Comparison of ENCODE assay signal across 20 mouse cellular contexts in the genomic region with DNA sequence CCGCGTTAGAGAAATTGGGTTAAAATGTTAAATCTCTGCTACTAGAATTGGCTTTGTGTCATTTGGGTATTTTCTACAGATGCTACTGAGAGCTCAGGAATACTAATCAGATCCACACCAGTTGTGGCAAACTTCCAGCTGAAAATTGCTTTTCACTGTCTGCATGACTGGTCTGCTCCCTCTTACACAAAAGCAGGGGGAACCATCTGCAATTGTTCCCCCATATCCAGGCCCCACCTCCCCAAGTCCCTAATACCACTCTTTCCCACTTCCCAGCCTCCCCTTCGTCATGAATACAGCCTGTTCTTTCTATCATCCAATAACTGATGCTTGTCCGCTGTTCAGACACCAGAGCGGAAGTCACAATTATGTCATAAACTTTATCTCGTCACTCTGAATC. TPM values are rescaled to one million over a fixed set of nuclear protein-coding genes. Genes with fewer than 3 reads are reported as not detected.
A peak's percentile ranks its signal among the peaks of the same experiment; 100 is the strongest.
DNase-seq lines count a peak whose midpoint lies in the region; ATAC-seq lines count a peak whose summit lies in the region.
"Had no signal": no experiment of that assay in that cellular context is flagged by ENCODE, and none has a peak within 500 bp of the region (broad histone marks: within the 10 kb centered on the region; RNA-seq: fewer than 3 reads in every experiment).

No protein-coding gene starts in this region.

- no peaks in the 10 kb centered on the region for H3K27me3 ChIP-seq in heart, embryonic 15.5 days
- no peaks in the 10 kb centered on the region for H3K27me3 ChIP-seq in neural tube, embryonic 13.5 days
- no peaks in the 10 kb centered on the region for H3K27me3 ChIP-seq in hindbrain, embryonic 14.5 days (ENCODE audit: control insufficient read depth, insufficient read depth, low read length)
- H3K27me3 ChIP-seq: intestine, embryonic 15.5 days; megakaryocyte, embryonic 14.5 days; Patski; stomach, embryonic 15.5 days had no signal

- H3K36me3 ChIP-seq in heart, embryonic 15.5 days = no peaks in the 10 kb centered on the region
- H3K36me3 ChIP-seq in neural tube, embryonic 13.5 days = no peaks in the 10 kb centered on the region
- H3K36me3 ChIP-seq in hindbrain, embryonic 14.5 days (replicated peaks; ENCODE audit: control insufficient read depth, insufficient read depth) = no peaks in the 10 kb centered on the region
- H3K36me3 ChIP-seq: intestine, embryonic 15.5 days; stomach, embryonic 15.5 days had no signal

- ATAC-seq in heart, embryonic 15.5 days (replicated peaks; ENCODE audit: insufficient number of reproducible peaks, insufficient read depth, low FRiP score, low read depth) = no peak
- ATAC-seq in neural tube, embryonic 13.5 days (ENCODE audit: low read depth) = no peak
- ATAC-seq in hindbrain, embryonic 14.5 days (ENCODE audit: low FRiP score) = peak; percentile 31; the same call in 1 of the 2 replicates
- ATAC-seq: intestine, embryonic 15.5 days; liver, postnatal 0 days; Patski had no signal

- H3K4me3 ChIP-seq in heart, embryonic 15.5 days = no peak overlapping the region
- no peak overlapping the region for H3K4me3 ChIP-seq in neural tube, embryonic 13.5 days
- no peak overlapping the region for H3K4me3 ChIP-seq in hindbrain, embryonic 14.5 days (replicated peaks; ENCODE audit: low read length)
- H3K4me3 ChIP-seq: intestine, embryonic 15.5 days; megakaryocyte, embryonic 14.5 days; stomach, embryonic 15.5 days had no signal

- intact Hi-C loops in heart, postnatal 14 days (cut with DNase I) = no loop called here

- no peak for DNase-seq in heart, postnatal 14 days
- DNase-seq in neural tube, embryonic 10.5 days (ENCODE audit: extremely low spot score, low spot score) = no peak
- DNase-seq in hindbrain, embryonic 14.5 days (ENCODE audit: low spot score) = peak; percentile 55
- no peak for DNase-seq in thymus, postnatal 10 days (ENCODE audit: low spot score in 2 of 2)
- no peak for DNase-seq in gastrocnemius, adult 18-20 months (ENCODE audit: low spot score)
- no peak for DNase-seq in urinary bladder, adult 18-20 months (ENCODE audit: low spot score in 2 of 2)
- DNase-seq: adrenal gland, postnatal 10 days; cerebellum, adult 11 months; liver, postnatal 0 days; right cerebral cortex, postnatal 4 days; thymus, postnatal 36 days had no signal

- WGBS in heart, embryonic 15.5 days = 71% methylated on average over 6 of the region's 6 CpGs
- 71% methylated on average over 6 of the region's 6 CpGs for WGBS in neural tube, embryonic 13.5 days
- WGBS in hindbrain, embryonic 14.5 days = 59% methylated on average over 6 of the region's 6 CpGs

- H3K4me1 ChIP-seq in heart, embryonic 15.5 days (replicated peaks) = no peaks in the 10 kb centered on the region; the same call in 1 of the 2 replicates
- peaks cover 9% of the 10 kb centered on the region for H3K4me1 ChIP-seq in neural tube, embryonic 13.5 days (replicated peaks)
- peaks cover 4% of the 10 kb centered on the region; the same call in 1 of the 2 replicates for H3K4me1 ChIP-seq in hindbrain, embryonic 14.5 days (replicated peaks; ENCODE audit: control insufficient read depth, insufficient read depth, low read length)
- H3K4me1 ChIP-seq: intestine, embryonic 15.5 days; megakaryocyte, embryonic 14.5 days; stomach, embryonic 15.5 days had no signal

- H3K4me2 ChIP-seq in heart, embryonic 15.5 days = no peak overlapping the region
- no peak overlapping the region for H3K4me2 ChIP-seq in neural tube, embryonic 13.5 days
- no peak overlapping the region for H3K4me2 ChIP-seq in hindbrain, embryonic 14.5 days (replicated peaks)
- H3K4me2 ChIP-seq: intestine, embryonic 15.5 days; stomach, embryonic 15.5 days had no signal

- H3K9me3 ChIP-seq in heart, embryonic 15.5 days (replicated peaks) = no peaks in the 10 kb centered on the region
- no peaks in the 10 kb centered on the region for H3K9me3 ChIP-seq in neural tube, embryonic 13.5 days
- H3K9me3 ChIP-seq in hindbrain, embryonic 14.5 days (ENCODE audit: control insufficient read depth, low read length) = no peaks in the 10 kb centered on the region
- H3K9me3 ChIP-seq: intestine, embryonic 15.5 days; stomach, embryonic 15.5 days had no signal

- peak overlapping the region; percentile 13; the same call in 1 of the 2 replicates for H3K27ac ChIP-seq in heart, embryonic 15.5 days
- peak overlapping the region; percentile 25; the same call in 1 of the 2 replicates for H3K27ac ChIP-seq in neural tube, embryonic 13.5 days (replicated peaks)
- H3K27ac ChIP-seq in hindbrain, embryonic 14.5 days = no peak overlapping the region
- H3K27ac ChIP-seq: intestine, embryonic 15.5 days; stomach, embryonic 15.5 days had no signal

- no peak overlapping the region for H3K9ac ChIP-seq in heart, embryonic 15.5 days
- H3K9ac ChIP-seq in neural tube, embryonic 13.5 days = no peak overlapping the region
- H3K9ac ChIP-seq in hindbrain, embryonic 14.5 days = no peak overlapping the region
- H3K9ac ChIP-seq: intestine, embryonic 15.5 days; liver, postnatal 0 days; stomach, embryonic 15.5 days had no signal

RNA-seq across cellular contexts. Expression of gene Dclk1, which starts 27.8 kb away (rescaled TPM):
- 11.9 and 13.4 TPM in 2 replicates for polyA plus RNA-seq in heart, embryonic 15.5 days (2015; fragmentation: Nextera tagmentation; extraction: Ambion mirVana)
- 1 to 10 TPM; 7.4 to 7.5 TPM for total RNA-seq in heart, postnatal 14 days (2021)
- 190 and 226 TPM in 2 replicates for polyA plus RNA-seq in neural tube, embryonic 13.5 days (2015; fragmentation: Nextera tagmentation; extraction: Ambion mirVana)
- 256 and 290 TPM in 2 replicates for polyA plus RNA-seq in hindbrain, embryonic 14.5 days (2014; fragmentation: Nextera tagmentation; extraction: Ambion mirVana)
- 1 to 10 TPM; 1.7 to 3.1 TPM for total RNA-seq in gastrocnemius, adult 18-20 months (2021)

RNA-seq across cellular contexts. Expression of gene Sohlh2, which starts 32.6 kb away (rescaled TPM):
- 0.09 TPM in 1 of 2 replicates, not detected in the other for polyA plus RNA-seq in heart, embryonic 15.5 days (2015; fragmentation: Nextera tagmentation; extraction: Ambion mirVana)
- not detected for total RNA-seq in heart, postnatal 14 days (2021)
- not detected in 2 replicates for polyA plus RNA-seq in neural tube, embryonic 13.5 days (2015; fragmentation: Nextera tagmentation; extraction: Ambion mirVana)
- polyA plus RNA-seq in hindbrain, embryonic 14.5 days (2014; fragmentation: Nextera tagmentation; extraction: Ambion mirVana) = 0.13 TPM in 1 of 2 replicates, not detected in the other
- total RNA-seq in gastrocnemius, adult 18-20 months (2021) = not detected
- total RNA-seq: adrenal gland, postnatal 10 days; heart, adult 8-10 months; left cerebral cortex, postnatal 25 days had no signal
- polyA plus RNA-seq: large intestine, adult 2 months; liver, postnatal 0 days; Patski; stomach, embryonic 15.5 days had no signal

Comparison
In these comparisons a context has a peak if more than half of its experiments do, and no peak if none do; other contexts are left out.
1. RNA of gene Dclk1, which starts 27.8 kb away (polyA plus RNA-seq): 256 to 290 TPM in hindbrain, embryonic 14.5 days and 190 to 226 TPM in neural tube, embryonic 13.5 days; 11.9 to 13.4 TPM in heart, embryonic 15.5 days; every median in the first group is over 10 times any median in the second.